ENCODE assay signal across 11 mouse cellular contexts in genomic region chr9:15034546-15035273, GRCm38 (mm10). TPM values are rescaled to one million over a fixed set of nuclear protein-coding genes. Genes with fewer than 3 reads are reported as not detected.
A peak's percentile ranks its signal among the peaks of the same experiment; 100 is the strongest.
DNase-seq lines count a peak whose midpoint lies in the region; ATAC-seq and TF ChIP-seq lines count a peak whose summit lies in the region.
"Had no signal": no experiment of that assay in that cellular context is flagged by ENCODE, and none has a peak within 500 bp of the region (broad histone marks: within the 10 kb centered on the region; RNA-seq: fewer than 3 reads in every experiment).

No protein-coding gene starts in this region.

- peak; percentile 35 for DNase-seq in kidney, adult 18-20 months
- DNase-seq in kidney, adult 8-10 months: no peak
- DNase-seq in kidney, postnatal 14 days: peak; percentile 22
- DNase-seq in spleen, postnatal 36 days (ENCODE audit: low spot score in 2 of 2): peak; percentile 52
- no peak for DNase-seq in urinary bladder, adult 18-20 months (ENCODE audit: low spot score in 2 of 2)
- no peak for DNase-seq in cerebellum, adult 11-12 months
- DNase-seq: cerebellum, postnatal 10 days; liver had no signal

- H3K4me3 ChIP-seq in bone marrow macrophage, adult 2 months (ENCODE audit: insufficient read depth, low read length): no peak overlapping the region
- H3K4me3 ChIP-seq: neural tube, embryonic 13.5 days had no signal

- H3K27ac ChIP-seq in bone marrow macrophage, adult 2 months (ENCODE audit: insufficient read depth, low read depth, low read length): peak overlapping the region; percentile 70
- H3K27ac ChIP-seq: neural tube, embryonic 13.5 days had no signal

- ATAC-seq in frontal cortex, adult (ENCODE audit: low TSS enrichment): no peak

- no peak for TF ChIP-seq CTCF in bone marrow macrophage, adult 2 months (IDR thresholded peaks at IDR 0.05; ENCODE audit: low read depth, low read length)

- H3K4me1 ChIP-seq in bone marrow macrophage, adult 2 months (ENCODE audit: control insufficient read depth, insufficient read depth, low read length): peaks cover 40% of the 10 kb centered on the region

- no peak for TF ChIP-seq POLR2A in bone marrow macrophage, adult 2 months (IDR thresholded peaks at IDR 0.05; ENCODE audit: borderline replicate concordance, low read depth, low read length)

RNA-seq across cellular contexts. Expression of gene Panx1, which starts 10.6 kb away (rescaled TPM):
- 23.9 and 28.2 TPM in 2 replicates for polyA plus RNA-seq in bone marrow macrophage, adult 2 months (2012; ENCODE audit: insufficient read depth, insufficient read length, missing spikeins)

Comparison
In these comparisons a context has a peak if more than half of its experiments do, and no peak if none do; other contexts are left out.
1. DNase-seq: peak in kidney, adult 18-20 months (single experiment), kidney, postnatal 14 days (single experiment) and spleen, postnatal 36 days (2 of 2); none in kidney, adult 8-10 months (0 of 2), urinary bladder, adult 18-20 months (0 of 2) and cerebellum, adult 11-12 months (single experiment).